Comparison of ENCODE assay signal across 15 mouse cellular contexts in genomic region chr17:50487670-50488069, GRCm38 (mm10).
"Had no signal": no experiment of that assay in that cellular context is flagged by ENCODE, and none has a peak within 500 bp of the region (broad histone marks: within the 10 kb centered on the region; RNA-seq: fewer than 3 reads in every experiment).

No protein-coding gene starts in this region.

- DNase-seq: kidney, postnatal 25 days; layer of hippocampus, adult 9-11 months; layer of hippocampus, postnatal 36 days; lung, embryonic 14.5 days; lung, postnatal 10 days; lung, postnatal 4 days; midbrain, embryonic 14.5 days; right cerebral cortex, adult 18-20 months; right cerebral cortex, postnatal 25 days; thymus, postnatal 36 days had no signal

- H3K9ac ChIP-seq: limb, embryonic 15.5 days; liver, embryonic 12.5 days; lung, embryonic 14.5 days; neural tube, embryonic 15.5 days had no signal

- H3K4me2 ChIP-seq: limb, embryonic 15.5 days; liver, embryonic 12.5 days; lung, embryonic 14.5 days; neural tube, embryonic 15.5 days had no signal

- H3K27me3 ChIP-seq: limb, embryonic 15.5 days; liver, embryonic 12.5 days; neural tube, embryonic 15.5 days had no signal

- H3K9me3 ChIP-seq: limb, embryonic 15.5 days; liver, embryonic 12.5 days; midbrain, embryonic 10.5 days; neural tube, embryonic 15.5 days had no signal

- H3K4me1 ChIP-seq: limb, embryonic 15.5 days; liver, embryonic 12.5 days; midbrain, embryonic 10.5 days; neural tube, embryonic 15.5 days had no signal

- H3K36me3 ChIP-seq: limb, embryonic 15.5 days; liver, embryonic 12.5 days; midbrain, embryonic 10.5 days; neural tube, embryonic 15.5 days had no signal

- H3K4me3 ChIP-seq: limb, embryonic 15.5 days; liver, embryonic 12.5 days; midbrain, embryonic 10.5 days; myocyte; neural tube, embryonic 15.5 days had no signal

- H3K27ac ChIP-seq: limb, embryonic 15.5 days; liver, embryonic 12.5 days; midbrain, embryonic 10.5 days; neural tube, embryonic 15.5 days had no signal

- ATAC-seq: liver, embryonic 12.5 days had no signal
